Mouse (Mus musculus) hindbrain, embryonic 11.5 days (tissue): ENCODE measurements around the gene Vash1. TPM values are rescaled to one million over a fixed set of nuclear protein-coding genes. Genes with fewer than 3 reads are reported as not detected.
A peak's percentile ranks its signal among the peaks of the same experiment; 100 is the strongest.

Source experiments
- ATAC-seq: fragments of 200-750 bp; cut with Nextera tagmentation; 2 replicates; pipeline ENCODE4 v1.8.0; 2017; ENCODE audit warnings: mild to moderate bottlenecking, moderate TSS enrichment, moderate library complexity; ENCODE audit not compliant: low FRiP score
- DNase-seq: peaks from one replicate; pipeline ENCODE4 v3.0.0-alpha.2; 2015; ENCODE audit warnings: low spot score
- H3K27ac ChIP-seq: fragments of 300-500 bp; sonication (generic); 2 replicates; pipeline ENCODE4 v1.5.1; 2014; ENCODE audit warnings: mild to moderate bottlenecking, low read depth, low read length
- H3K27me3 ChIP-seq: fragments of 300-500 bp; sonication (generic); 2 replicates; pipeline ENCODE4 v1.6.1; 2014; ENCODE audit warnings: mild to moderate bottlenecking, low read length, moderate library complexity, mixed read lengths; ENCODE audit not compliant: control insufficient read depth, insufficient read depth
- H3K36me3 ChIP-seq: fragments of 300-500 bp; sonication (generic); 2 replicates; pipeline ENCODE4 v1.6.1; 2014; ENCODE audit warnings: mild to moderate bottlenecking, low read length, moderate library complexity, mixed read lengths; ENCODE audit not compliant: control insufficient read depth, insufficient read depth
- H3K4me1 ChIP-seq: fragments of 300-500 bp; sonication (generic); replicated peaks from 2 replicates; pipeline ENCODE4 v1.6.1; 2014; ENCODE audit warnings: low read length, mixed read lengths; ENCODE audit not compliant: control insufficient read depth, insufficient read depth
- H3K4me2 ChIP-seq: fragments of 300-500 bp; sonication (generic); replicated peaks from 2 replicates; pipeline ENCODE4 v1.6.1; 2014; ENCODE audit warnings: mild to moderate bottlenecking, low read depth, low read length
- H3K4me3 ChIP-seq: fragments of 300-500 bp; sonication (generic); 2 replicates; pipeline ENCODE4 v1.5.1; 2014; ENCODE audit warnings: low read depth, low read length
- H3K9ac ChIP-seq: fragments of 300-500 bp; sonication (generic); 2 replicates; pipeline ENCODE4 v1.6.1; 2014; ENCODE audit warnings: low read depth, low read length
- H3K9me3 ChIP-seq: fragments of 300-500 bp; sonication (generic); 2 replicates; pipeline ENCODE4 v1.6.1; 2016; ENCODE audit warnings: low read length; ENCODE audit not compliant: control insufficient read depth
- WGBS: fragments of 180-500 bp; shearing (Covaris S2); extraction: QIAGEN DNeasy Blood & Tissue Kit; methylation state at CpG from one replicate; pipeline ENCODE4 v1.1.7; 2014; 5-methylcytosine and 5-hydroxymethylcytosine counted together
- polyA plus RNA-seq: library from polyadenylated mRNA; unstranded; fragments of >200 nt; fragmentation: Nextera tagmentation; extraction: Ambion mirVana; gene quantifications from 2 replicates; pipeline ENCODE4 v1.2.1, GENCODE M21; 2014

The Vash1 gene
- polyA plus RNA-seq, 1 experiment from 2014 or later, result 28.1 TPM

GRCm38 (mm10) chr12:86698537-86698936 lies 20.0 kb downstream of the Vash1 start:
- Histone ChIP-seq H3K4me1 (peaks cover 7% of the 10 kb centered on the region; the same call in 1 of the 2 replicates), H3K36me3 (no peaks in the 10 kb centered on the region; the same call in 1 of the 2 replicates), H3K4me2 (no peak overlapping the region), H3K27ac (peak overlapping the region; percentile 86; the same call in 1 of the 2 replicates), H3K27me3 (no peaks in the 10 kb centered on the region), H3K9me3 (no peaks in the 10 kb centered on the region), H3K4me3 (no peak overlapping the region), H3K9ac (no peak overlapping the region)
- ATAC-seq (no peak), DNase-seq (no peak)

GRCm38 (mm10) chr12:86699965-86700926 lies 21.7 kb downstream of the Vash1 start:
- DNase-seq, result peak; percentile 52
- H3K36me3 ChIP-seq, result no peaks in the 10 kb centered on the region; the same call in 1 of the 2 replicates
- H3K27me3 ChIP-seq, result no peaks in the 10 kb centered on the region
- H3K9me3 ChIP-seq, result no peaks in the 10 kb centered on the region
- H3K9ac ChIP-seq, result no peak overlapping the region
- peak overlapping the region; percentile 3; the same call in 1 of the 2 replicates for H3K4me3 ChIP-seq
- peak overlapping the region; percentile 86 for H3K27ac ChIP-seq
- H3K4me2 ChIP-seq, result 0 out of 2 replicates have a peak overlapping the region, but pooled peaks have one; percentile 15
- ATAC-seq, result peak; percentile 73
- WGBS, result 33% methylated on average over 19 of the region's 19 CpGs
- H3K4me1 ChIP-seq, result peaks cover 7% of the 10 kb centered on the region; the same call in 1 of the 2 replicates

- Histone ChIP-seq H3K4me3 (no peak overlapping the region), H3K27ac (peak overlapping the region; percentile 86), H3K4me1 (peaks cover 7% of the 10 kb centered on the region; the same call in 1 of the 2 replicates), H3K4me2 (no peak overlapping the region), H3K36me3 (no peaks in the 10 kb centered on the region; the same call in 1 of the 2 replicates), H3K9ac (no peak overlapping the region), H3K9me3 (no peaks in the 10 kb centered on the region), H3K27me3 (no peaks in the 10 kb centered on the region)
- WGBS, result 59% methylated on average over 4 of the region's 4 CpGs
- DNase-seq, result no peak
- ATAC-seq, result no peak
Measured at GRCm38 (mm10) chr12:86700927-86701310, 22.4 kb downstream of the Vash1 start.

- DNase-seq (no peak), ATAC-seq (no peak)
- Histone ChIP-seq H3K4me1 (peaks cover 7% of the 10 kb centered on the region; the same call in 1 of the 2 replicates), H3K4me3 (no peak overlapping the region), H3K27me3 (no peaks in the 10 kb centered on the region), H3K4me2 (no peak overlapping the region), H3K36me3 (no peaks in the 10 kb centered on the region), H3K9ac (no peak overlapping the region), H3K27ac (no peak overlapping the region), H3K9me3 (no peaks in the 10 kb centered on the region)
- WGBS, result 91% methylated on average over 4 of the region's 4 CpGs
Measured at GRCm38 (mm10) chr12:86701491-86701890, 23.0 kb downstream of the Vash1 start.

GRCm38 (mm10) chr12:86702690-86703089 lies 24.2 kb downstream of the Vash1 start:
- H3K4me3 ChIP-seq, result no peak overlapping the region
- ATAC-seq (no peak), DNase-seq (no peak)
- no peaks in the 10 kb centered on the region for H3K36me3 ChIP-seq
- no peak overlapping the region for H3K4me2 ChIP-seq
- H3K4me1 ChIP-seq, result peaks cover 7% of the 10 kb centered on the region; the same call in 1 of the 2 replicates
- no peaks in the 10 kb centered on the region for H3K9me3 ChIP-seq
- no peak overlapping the region for H3K9ac ChIP-seq
- H3K27ac ChIP-seq, result no peak overlapping the region
- 93% methylated on average over 3 of the region's 3 CpGs for WGBS
- H3K27me3 ChIP-seq, result no peaks in the 10 kb centered on the region

- ATAC-seq (no peak), DNase-seq (no peak)
- no peak overlapping the region for H3K4me2 ChIP-seq
- H3K9ac ChIP-seq, result no peak overlapping the region
- H3K27me3 ChIP-seq, result no peaks in the 10 kb centered on the region
- H3K27ac ChIP-seq, result no peak overlapping the region
- H3K4me1 ChIP-seq, result peaks cover 1% of the 10 kb centered on the region; the same call in 1 of the 2 replicates
- 84% methylated on average over 5 of the region's 5 CpGs for WGBS
- no peaks in the 10 kb centered on the region for H3K9me3 ChIP-seq
- no peak overlapping the region for H3K4me3 ChIP-seq
- no peaks in the 10 kb centered on the region for H3K36me3 ChIP-seq
Measured at GRCm38 (mm10) chr12:86705843-86706242, 27.3 kb downstream of the Vash1 start.

GRCm38 (mm10) chr12:86714026-86714425 lies 35.5 kb downstream of the Vash1 start:
- Histone ChIP-seq H3K9ac (no peak overlapping the region), H3K4me2 (no peak overlapping the region), H3K9me3 (no peaks in the 10 kb centered on the region), H3K27me3 (no peaks in the 10 kb centered on the region), H3K36me3 (no peaks in the 10 kb centered on the region), H3K4me3 (no peak overlapping the region), H3K4me1 (no peaks in the 10 kb centered on the region), H3K27ac (no peak overlapping the region)
- WGBS, result 75% methylated on average over 5 of the region's 5 CpGs
- DNase-seq, result no peak
- ATAC-seq, result no peak

GRCm38 (mm10) chr12:86715401-86715800 lies 36.9 kb downstream of the Vash1 start:
- H3K4me1 ChIP-seq, result no peaks in the 10 kb centered on the region
- no peak overlapping the region for H3K4me2 ChIP-seq
- H3K4me3 ChIP-seq, result no peak overlapping the region
- ATAC-seq (no peak), DNase-seq (peak; percentile 90)
- H3K36me3 ChIP-seq, result no peaks in the 10 kb centered on the region
- H3K27me3 ChIP-seq, result no peaks in the 10 kb centered on the region
- 52% methylated on average over 5 of the region's 5 CpGs for WGBS
- no peak overlapping the region for H3K27ac ChIP-seq
- H3K9me3 ChIP-seq, result no peaks in the 10 kb centered on the region
- H3K9ac ChIP-seq, result no peak overlapping the region
